Comparison of ENCODE assay signal across 9 mouse cellular contexts in the genomic region with DNA sequence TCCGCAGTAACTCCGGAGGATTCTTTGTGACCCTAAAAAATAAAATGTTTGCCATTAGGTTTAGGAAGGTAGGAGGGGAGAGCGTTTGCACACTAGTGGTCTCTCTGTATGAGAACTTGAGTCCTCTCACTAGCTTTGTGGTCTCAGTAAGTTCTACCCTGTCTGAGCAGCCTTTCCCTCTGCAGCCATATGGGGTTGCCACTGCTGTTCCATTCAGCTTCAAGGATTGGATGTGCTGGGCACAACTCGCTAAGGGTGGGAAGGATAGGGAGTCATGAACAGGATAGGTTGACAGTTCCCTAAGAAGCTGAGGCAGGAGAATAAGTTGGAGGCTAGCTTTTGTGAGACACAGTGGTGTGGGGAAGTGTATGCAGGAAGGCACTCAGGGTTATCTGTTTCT. TPM values are rescaled to one million over a fixed set of nuclear protein-coding genes. Genes with fewer than 3 reads are reported as not detected.
DNase-seq lines count a peak whose midpoint lies in the region; ATAC-seq lines count a peak whose summit lies in the region.
"Had no signal": no experiment of that assay in that cellular context is flagged by ENCODE, and none has a peak within 500 bp of the region (broad histone marks: within the 10 kb centered on the region; RNA-seq: fewer than 3 reads in every experiment).

No protein-coding gene starts in this region.

- intact Hi-C loops in heart, postnatal 36 days (cut with DNase I), result no loop called here

- H3K9me3 ChIP-seq in heart, embryonic 11.5 days (replicated peaks; ENCODE audit: control insufficient read depth, low read length), result 0 out of 2 replicates have a peak, but pooled peaks cover 3% of the 10 kb centered on the region
- H3K9me3 ChIP-seq in hindbrain, embryonic 13.5 days, result no peaks in the 10 kb centered on the region
- 0 out of 2 replicates have a peak, but pooled peaks cover 2% of the 10 kb centered on the region for H3K9me3 ChIP-seq in midbrain, embryonic 14.5 days (ENCODE audit: control insufficient read depth, low read length)

- no peaks in the 10 kb centered on the region for H3K36me3 ChIP-seq in heart, embryonic 11.5 days (ENCODE audit: control insufficient read depth, insufficient read depth, low read length)
- H3K36me3 ChIP-seq in hindbrain, embryonic 13.5 days, result no peaks in the 10 kb centered on the region
- no peaks in the 10 kb centered on the region for H3K36me3 ChIP-seq in midbrain, embryonic 14.5 days (ENCODE audit: control insufficient read depth, insufficient read depth, low read length)

- H3K4me3 ChIP-seq in heart, embryonic 11.5 days (ENCODE audit: low read depth, low read length), result peak overlapping the region; percentile 70
- peak overlapping the region; percentile 81 for H3K4me3 ChIP-seq in hindbrain, embryonic 13.5 days
- peak overlapping the region; percentile 80 for H3K4me3 ChIP-seq in midbrain, embryonic 14.5 days (replicated peaks; ENCODE audit: low read depth, low read length)

- WGBS in heart, embryonic 11.5 days (ENCODE audit: insufficient replicate concordance), result 1% methylated on average over 4 of the region's 4 CpGs
- under 1% methylated on average over 4 of the region's 4 CpGs for WGBS in hindbrain, embryonic 13.5 days
- WGBS in midbrain, embryonic 14.5 days, result 2% methylated on average over 4 of the region's 4 CpGs

- H3K9ac ChIP-seq in heart, embryonic 11.5 days (ENCODE audit: low read depth, low read length), result no peak overlapping the region
- peak overlapping the region; percentile 90 for H3K9ac ChIP-seq in hindbrain, embryonic 13.5 days
- no peak overlapping the region for H3K9ac ChIP-seq in midbrain, embryonic 14.5 days (replicated peaks; ENCODE audit: low read length)

- no peak for ATAC-seq in heart, embryonic 11.5 days (replicated peaks; ENCODE audit: insufficient number of reproducible peaks, low FRiP score, low TSS enrichment)
- peak; percentile 15; the same call in 1 of the 2 replicates for ATAC-seq in hindbrain, embryonic 13.5 days (ENCODE audit: low FRiP score)
- 0 out of 2 replicates have a peak, but pooled peaks have one; percentile 1 for ATAC-seq in midbrain, embryonic 14.5 days (ENCODE audit: low FRiP score, low TSS enrichment)
- ATAC-seq: inflammation-experienced regulatory T-cells, adult 6 months had no signal

- H3K27me3 ChIP-seq in heart, embryonic 11.5 days (ENCODE audit: control insufficient read depth, insufficient read depth, low read length), result peaks cover 77% of the 10 kb centered on the region
- peaks cover 44% of the 10 kb centered on the region for H3K27me3 ChIP-seq in hindbrain, embryonic 13.5 days
- H3K27me3 ChIP-seq in midbrain, embryonic 14.5 days (ENCODE audit: control insufficient read depth, insufficient read depth, low read length), result no peaks in the 10 kb centered on the region

- no peak for DNase-seq in heart, postnatal 36 days
- peak; percentile 23 for DNase-seq in R1 (ENCODE audit: low read depth, low spot score)
- DNase-seq in midbrain, embryonic 14.5 days, result peak; percentile 36
- DNase-seq in thymus, postnatal 25 days, result no peak
- DNase-seq in right cerebral cortex, adult 18-20 months, result no peak
- no peak for DNase-seq in kidney, adult 9 months

- no peak overlapping the region for H3K27ac ChIP-seq in heart, embryonic 11.5 days (ENCODE audit: low read depth, low read length)
- H3K27ac ChIP-seq in hindbrain, embryonic 13.5 days, result peak overlapping the region; percentile 48; the same call in 1 of the 2 replicates
- peak overlapping the region; percentile 95 for H3K27ac ChIP-seq in midbrain, embryonic 14.5 days (replicated peaks; ENCODE audit: low read depth, low read length)

- peaks cover 3% of the 10 kb centered on the region; the same call in 1 of the 2 replicates for H3K4me1 ChIP-seq in heart, embryonic 11.5 days (ENCODE audit: control insufficient read depth, insufficient read depth, low read length)
- H3K4me1 ChIP-seq in hindbrain, embryonic 13.5 days (replicated peaks), result peaks cover 42% of the 10 kb centered on the region
- H3K4me1 ChIP-seq in midbrain, embryonic 14.5 days (ENCODE audit: control insufficient read depth, insufficient read depth, low read length), result peaks cover 33% of the 10 kb centered on the region

- H3K4me2 ChIP-seq in heart, embryonic 11.5 days, result peak overlapping the region; percentile 99
- peak overlapping the region; percentile 92 for H3K4me2 ChIP-seq in hindbrain, embryonic 13.5 days
- peak overlapping the region; percentile 81 for H3K4me2 ChIP-seq in midbrain, embryonic 14.5 days (ENCODE audit: low read length)

RNA-seq across cellular contexts. Expression of gene Ascl1, which starts 0.7 kb away (rescaled TPM):
- polyA plus RNA-seq in heart, embryonic 11.5 days (2014; fragmentation: Nextera tagmentation; extraction: Ambion mirVana), result 0.11 and 0.20 TPM in 2 replicates
- not detected for total RNA-seq in heart, postnatal 36 days (2021)
- polyA plus RNA-seq in hindbrain, embryonic 13.5 days (2015; fragmentation: Nextera tagmentation; extraction: Ambion mirVana), result 15.1 and 15.7 TPM in 2 replicates
- polyA plus RNA-seq in midbrain, embryonic 14.5 days (2014; fragmentation: Nextera tagmentation; extraction: Ambion mirVana), result 19.2 and 30.5 TPM in 2 replicates
- polyA plus RNA-seq: inflammation-experienced regulatory T-cells, adult 6 months had no signal

RNA-seq across cellular contexts. Expression of gene Pah, which starts 27.4 kb away (rescaled TPM):
- polyA plus RNA-seq in heart, embryonic 11.5 days (2014; fragmentation: Nextera tagmentation; extraction: Ambion mirVana), result 0.18 and 0.31 TPM in 2 replicates
- 1 to 10 TPM; 3.5 to 4.6 TPM for total RNA-seq in heart, postnatal 36 days (2021)
- not detected in 2 replicates for polyA plus RNA-seq in hindbrain, embryonic 13.5 days (2015; fragmentation: Nextera tagmentation; extraction: Ambion mirVana)
- not detected in 2 replicates for polyA plus RNA-seq in midbrain, embryonic 14.5 days (2014; fragmentation: Nextera tagmentation; extraction: Ambion mirVana)
- polyA plus RNA-seq: inflammation-experienced regulatory T-cells, adult 6 months had no signal

Comparison
In these comparisons a context has a peak if more than half of its experiments do, and no peak if none do; other contexts are left out.
1. DNase-seq: peak in R1 (single experiment) and midbrain, embryonic 14.5 days (single experiment); none in heart, postnatal 36 days (0 of 2), thymus, postnatal 25 days (single experiment), right cerebral cortex, adult 18-20 months (single experiment) and kidney, adult 9 months (single experiment).
2. RNA of gene Ascl1, which starts 0.7 kb away (polyA plus RNA-seq): 19.2 to 30.5 TPM in midbrain, embryonic 14.5 days and 15.1 to 15.7 TPM in hindbrain, embryonic 13.5 days; 0.11 to 0.20 TPM in heart, embryonic 11.5 days; every median in the first group is over 10 times any median in the second.
3. Peak in every context shown above with its lines, with median percentiles within 50 percentile points of each other: H3K4me2 ChIP-seq and H3K4me3 ChIP-seq.